23 mouse cellular contexts compared by ENCODE assay signal in genomic region chr1:71096031-71096430, GRCm38 (mm10). TPM values are rescaled to one million over a fixed set of nuclear protein-coding genes. Genes with fewer than 3 reads are reported as not detected.
DNase-seq lines count a peak whose midpoint lies in the region; ATAC-seq lines count a peak whose summit lies in the region.
"Had no signal": no experiment of that assay in that cellular context is flagged by ENCODE, and none has a peak within 500 bp of the region (broad histone marks: within the 10 kb centered on the region; RNA-seq: fewer than 3 reads in every experiment).

No protein-coding gene starts in this region.

- no peak for DNase-seq in heart, postnatal 4 days
- no peak for DNase-seq in cerebellum, adult 9-11 months
- DNase-seq in gastrocnemius, adult 8-10 months (ENCODE audit: low spot score in 2 of 2): no peak
- DNase-seq in thymus, postnatal 0 days (ENCODE audit: low spot score): no peak
- DNase-seq: adrenal gland, postnatal 10 days; cerebellum, adult 11 months; cerebellum, postnatal 10 days; kidney, postnatal 4 days; lung, embryonic 14.5 days; lung, postnatal 36 days; right cerebral cortex, postnatal 4 days; thymus, postnatal 36 days had no signal

- WGBS in heart, embryonic 12.5 days: 86% methylated on average over 1 of the region's 1 CpGs
- WGBS in liver, embryonic 15.5 days (ENCODE audit: insufficient replicate concordance): 76% methylated on average over 1 of the region's 1 CpGs

- H3K27me3 ChIP-seq in heart, embryonic 12.5 days (replicated peaks): no peaks in the 10 kb centered on the region
- no peaks in the 10 kb centered on the region for H3K27me3 ChIP-seq in liver, embryonic 15.5 days
- H3K27me3 ChIP-seq: forebrain, embryonic 13.5 days; kidney, embryonic 15.5 days; limb, embryonic 12.5 days; stomach, embryonic 15.5 days had no signal

- no peaks in the 10 kb centered on the region for H3K9me3 ChIP-seq in heart, embryonic 12.5 days (replicated peaks)
- H3K9me3 ChIP-seq in liver, embryonic 15.5 days (replicated peaks): no peaks in the 10 kb centered on the region
- H3K9me3 ChIP-seq: forebrain, embryonic 13.5 days; limb, embryonic 12.5 days; stomach, embryonic 15.5 days had no signal

- H3K4me2 ChIP-seq in heart, embryonic 12.5 days: no peak overlapping the region
- H3K4me2 ChIP-seq in liver, embryonic 15.5 days: peak overlapping the region; percentile 8; the same call in 1 of the 2 replicates
- H3K4me2 ChIP-seq: forebrain, embryonic 13.5 days; kidney, embryonic 15.5 days; limb, embryonic 12.5 days; lung, embryonic 14.5 days; stomach, embryonic 15.5 days had no signal

- no peak overlapping the region for H3K4me3 ChIP-seq in heart, embryonic 12.5 days
- H3K4me3 ChIP-seq in liver, embryonic 15.5 days (replicated peaks): no peak overlapping the region
- H3K4me3 ChIP-seq: forebrain, embryonic 13.5 days; hindbrain, embryonic 10.5 days; kidney, embryonic 15.5 days; limb, embryonic 12.5 days; stomach, embryonic 15.5 days had no signal

- H3K9ac ChIP-seq in heart, embryonic 12.5 days: no peak overlapping the region
- H3K9ac ChIP-seq in liver, embryonic 15.5 days: no peak overlapping the region
- H3K9ac ChIP-seq: forebrain, embryonic 13.5 days; kidney, embryonic 15.5 days; limb, embryonic 12.5 days; lung, embryonic 14.5 days; stomach, embryonic 15.5 days had no signal

- H3K27ac ChIP-seq in heart, embryonic 12.5 days (ENCODE audit: poor library complexity, severe bottlenecking): no peak overlapping the region
- peak overlapping the region; percentile 66 for H3K27ac ChIP-seq in liver, embryonic 15.5 days (replicated peaks)
- H3K27ac ChIP-seq: forebrain, embryonic 13.5 days; hindbrain, embryonic 10.5 days; hindbrain, postnatal 0 days; kidney, embryonic 15.5 days; limb, embryonic 12.5 days; stomach, embryonic 15.5 days had no signal

- ATAC-seq in heart, embryonic 12.5 days (ENCODE audit: insufficient number of reproducible peaks, low FRiP score): 0 out of 2 replicates have a peak, but pooled peaks have one; percentile 66
- peak; percentile 71 for ATAC-seq in erythroid progenitor cell, adult 5-6 weeks (replicated peaks; ENCODE audit: low FRiP score, poor library complexity, severe bottlenecking)
- peak; percentile 62; the same call in 1 of the 2 replicates for ATAC-seq in liver, embryonic 15.5 days (ENCODE audit: insufficient read depth)
- ATAC-seq: forebrain, embryonic 13.5 days; hindbrain, postnatal 0 days; intestine, postnatal 0 days; midbrain, embryonic 16.5 days had no signal

- peaks cover 4% of the 10 kb centered on the region; the same call in 1 of the 2 replicates for H3K36me3 ChIP-seq in heart, embryonic 12.5 days
- H3K36me3 ChIP-seq in liver, embryonic 15.5 days (replicated peaks): peaks cover 11% of the 10 kb centered on the region
- H3K36me3 ChIP-seq: kidney, embryonic 15.5 days; stomach, embryonic 15.5 days had no signal

- peaks cover 11% of the 10 kb centered on the region for H3K4me1 ChIP-seq in heart, embryonic 12.5 days (replicated peaks)
- H3K4me1 ChIP-seq in liver, embryonic 15.5 days (replicated peaks): peaks cover 62% of the 10 kb centered on the region

RNA-seq across cellular contexts. Expression of gene Bard1, which starts 6.9 kb away (rescaled TPM):
- 1.9 and 2.1 TPM in 2 replicates for polyA plus RNA-seq in heart, embryonic 12.5 days (2016; fragmentation: Nextera tagmentation; extraction: Ambion mirVana)
- 10 to 100 TPM in 1 of 2 experiments, 1 to 10 TPM in 1; 9.2 to 10.9 TPM for total RNA-seq in heart, postnatal 4 days (2021)
- 52.6 and 62.0 TPM in 2 replicates for total RNA-seq in erythroid progenitor cell, adult 5-6 weeks (2015; ENCODE audit: low replicate concordance)
- 44.6 and 50.4 TPM in 2 replicates for total RNA-seq in erythroid progenitor cell, adult 5-6 weeks (2017; ENCODE audit: low replicate concordance)
- polyA plus RNA-seq in liver, embryonic 15.5 days (2015; fragmentation: Nextera tagmentation; extraction: Ambion mirVana): 2.0 and 2.5 TPM in 2 replicates
- total RNA-seq in gastrocnemius, adult 8-10 months (2022): under 1 TPM; 0.05 to 0.12 (median 0.10) TPM
- 3.5 and 5.0 TPM in 2 replicates for polyA plus RNA-seq in thymus, postnatal 0 days (2015; fragmentation: Nextera tagmentation; extraction: Ambion mirVana)

Comparison
In these comparisons a context has a peak if more than half of its experiments do, and no peak if none do; other contexts are left out.
1. RNA of gene Bard1, which starts 6.9 kb away (total RNA-seq): 44.6 to 62.0 TPM in erythroid progenitor cell, adult 5-6 weeks and 9.2 to 10.9 TPM in heart, postnatal 4 days; 0.05 to 0.12 TPM in gastrocnemius, adult 8-10 months; every median in the first group is over 4 times any median in the second.
2. Peak in every context shown above with its lines, with median percentiles within 50 percentile points of each other: ATAC-seq.